In genomic region chr3:109341071-109341480, GRCm38 (mm10) we compare ENCODE assay signal across 8 mouse cellular contexts. TPM values are rescaled to one million over a fixed set of nuclear protein-coding genes. Genes with fewer than 3 reads are reported as not detected.
DNase-seq lines count a peak whose midpoint lies in the region; ATAC-seq and TF ChIP-seq lines count a peak whose summit lies in the region.

No protein-coding gene starts in this region.

- H3K4me3 ChIP-seq in lung, embryonic 15.5 days = peak overlapping the region; percentile 56
- H3K4me3 ChIP-seq in embryonic fibroblast, embryonic 13.5 days (ENCODE audit: insufficient read depth, low read length) = peak overlapping the region; percentile 81
- H3K4me3 ChIP-seq in limb, embryonic 11.5 days (ENCODE audit: low read depth, low read length) = peak overlapping the region; percentile 61
- peak overlapping the region; percentile 74 for H3K4me3 ChIP-seq in neural tube, embryonic 12.5 days

- no peak for TF ChIP-seq POLR2A in embryonic fibroblast, embryonic 13.5 days (IDR thresholded peaks at IDR 0.05; ENCODE audit: low read depth, low read length)

- H3K27me3 ChIP-seq in lung, embryonic 15.5 days = peaks cover 13% of the 10 kb centered on the region; the same call in 1 of the 2 replicates
- no peaks in the 10 kb centered on the region; the same call in 1 of the 2 replicates for H3K27me3 ChIP-seq in limb, embryonic 11.5 days (ENCODE audit: control insufficient read depth, insufficient read depth, low read length)
- H3K27me3 ChIP-seq in neural tube, embryonic 12.5 days (replicated peaks) = no peaks in the 10 kb centered on the region

- WGBS in lung, embryonic 15.5 days = under 1% methylated on average over 18 of the region's 18 CpGs
- WGBS in limb, embryonic 11.5 days = under 1% methylated on average over 17 of the region's 18 CpGs
- WGBS in neural tube, embryonic 12.5 days = under 1% methylated on average over 18 of the region's 18 CpGs

- DNase-seq in lung, postnatal 36 days = no peak
- DNase-seq in limb, embryonic 11.5 days (ENCODE audit: low spot score) = peak; percentile 59
- DNase-seq in gastrocnemius, postnatal 4 days (ENCODE audit: low spot score in 2 of 2) = no peak
- DNase-seq in right cerebral cortex, postnatal 4 days = no peak
- no peak for DNase-seq in T-cell, adult 2 months (ENCODE audit: low spot score)

- peak overlapping the region; percentile 77; the same call in 1 of the 2 replicates for H3K27ac ChIP-seq in lung, embryonic 15.5 days
- H3K27ac ChIP-seq in embryonic fibroblast, embryonic 13.5 days (ENCODE audit: insufficient read depth, low read length) = no peak overlapping the region
- peak overlapping the region; percentile 25; the same call in 1 of the 2 replicates for H3K27ac ChIP-seq in limb, embryonic 11.5 days (replicated peaks; ENCODE audit: low read depth, low read length)
- H3K27ac ChIP-seq in neural tube, embryonic 12.5 days = peak overlapping the region; percentile 82

- ATAC-seq in lung, embryonic 15.5 days (ENCODE audit: borderline replicate concordance, extremely low read depth, low FRiP score, low TSS enrichment) = no peak
- ATAC-seq in limb, embryonic 11.5 days (ENCODE audit: insufficient number of reproducible peaks, low FRiP score, low TSS enrichment, low read depth) = no peak; the same call in 1 of the 2 replicates
- peak; percentile 80 for ATAC-seq in neural tube, embryonic 12.5 days (ENCODE audit: low FRiP score, low read depth)

- peaks cover 12% of the 10 kb centered on the region for H3K4me1 ChIP-seq in lung, embryonic 15.5 days
- H3K4me1 ChIP-seq in embryonic fibroblast, embryonic 13.5 days (ENCODE audit: control insufficient read depth, insufficient read depth, low read length) = no peaks in the 10 kb centered on the region
- H3K4me1 ChIP-seq in limb, embryonic 11.5 days (ENCODE audit: control insufficient read depth, insufficient read depth, low read length) = no peaks in the 10 kb centered on the region; the same call in 1 of the 2 replicates
- H3K4me1 ChIP-seq in neural tube, embryonic 12.5 days = no peaks in the 10 kb centered on the region; the same call in 1 of the 2 replicates

- H3K9ac ChIP-seq in lung, embryonic 15.5 days = peak overlapping the region; percentile 49
- H3K9ac ChIP-seq in limb, embryonic 11.5 days (ENCODE audit: low read length) = peak overlapping the region; percentile 62
- H3K9ac ChIP-seq in neural tube, embryonic 12.5 days = peak overlapping the region; percentile 83

- H3K9me3 ChIP-seq in lung, embryonic 15.5 days = no peaks in the 10 kb centered on the region
- no peaks in the 10 kb centered on the region for H3K9me3 ChIP-seq in limb, embryonic 11.5 days (ENCODE audit: control insufficient read depth, low read length)
- H3K9me3 ChIP-seq in neural tube, embryonic 12.5 days = no peaks in the 10 kb centered on the region

- H3K36me3 ChIP-seq in lung, embryonic 15.5 days = no peaks in the 10 kb centered on the region
- H3K36me3 ChIP-seq in limb, embryonic 11.5 days (ENCODE audit: control insufficient read depth, insufficient read depth, low read length) = no peaks in the 10 kb centered on the region
- H3K36me3 ChIP-seq in neural tube, embryonic 12.5 days = no peaks in the 10 kb centered on the region

- H3K4me2 ChIP-seq in lung, embryonic 15.5 days = peak overlapping the region; percentile 85
- H3K4me2 ChIP-seq in limb, embryonic 11.5 days (ENCODE audit: low read depth, severe bottlenecking) = peak overlapping the region; percentile 86
- H3K4me2 ChIP-seq in neural tube, embryonic 12.5 days (replicated peaks) = peak overlapping the region; percentile 83

- no peak for TF ChIP-seq CTCF in embryonic fibroblast, embryonic 13.5 days (IDR thresholded peaks at IDR 0.05; ENCODE audit: borderline replicate concordance, insufficient read depth, low read length)

RNA-seq across cellular contexts. Expression of gene Vav3, which starts 0.6 kb away (rescaled TPM):
- polyA plus RNA-seq in lung, embryonic 15.5 days (2015; fragmentation: Nextera tagmentation; extraction: Ambion mirVana) = 8.4 TPM in 2 replicates
- polyA plus RNA-seq in embryonic fibroblast, embryonic 13.5 days (2011; ENCODE audit: insufficient read length, low read depth, missing spikeins) = 0.94 and 2.6 TPM in 2 replicates
- 3.3 and 3.4 TPM in 2 replicates for polyA plus RNA-seq in limb, embryonic 11.5 days (2014; fragmentation: Nextera tagmentation; extraction: Ambion mirVana)
- polyA plus RNA-seq in neural tube, embryonic 12.5 days (2016; fragmentation: Nextera tagmentation; extraction: Ambion mirVana) = 23.1 and 23.6 TPM in 2 replicates
- total RNA-seq in gastrocnemius, postnatal 4 days (2021) = 10 to 100 TPM; 11.5 to 12.1 TPM
